Mouse (Mus musculus) cerebellum, adult 9-10 months (tissue): ENCODE data around the gene Setd7.
A peak's percentile ranks its signal among the peaks of the same experiment; 100 is the strongest.
"Not testable (repeated sequence)": the region's sequence is repeated elsewhere in the genome, so short reads cannot be mapped to it uniquely, and the experiment has no call there.

ENCODE experiments used
- DNase-seq: peaks from one replicate; pipeline ENCODE4 v3.0.0; 2022

Setd7 gene

GRCm38 (mm10) chr3:51560511-51561108 lies at the start of gene Setd7:
Gene Setd7, minus strand, starts transcription at chr3:51560879.
- peak; percentile 88 for DNase-seq

GRCm38 (mm10) chr3:51604489-51604888 lies 43.8 kb upstream of the Setd7 start:
- no peak for DNase-seq

DNA sequence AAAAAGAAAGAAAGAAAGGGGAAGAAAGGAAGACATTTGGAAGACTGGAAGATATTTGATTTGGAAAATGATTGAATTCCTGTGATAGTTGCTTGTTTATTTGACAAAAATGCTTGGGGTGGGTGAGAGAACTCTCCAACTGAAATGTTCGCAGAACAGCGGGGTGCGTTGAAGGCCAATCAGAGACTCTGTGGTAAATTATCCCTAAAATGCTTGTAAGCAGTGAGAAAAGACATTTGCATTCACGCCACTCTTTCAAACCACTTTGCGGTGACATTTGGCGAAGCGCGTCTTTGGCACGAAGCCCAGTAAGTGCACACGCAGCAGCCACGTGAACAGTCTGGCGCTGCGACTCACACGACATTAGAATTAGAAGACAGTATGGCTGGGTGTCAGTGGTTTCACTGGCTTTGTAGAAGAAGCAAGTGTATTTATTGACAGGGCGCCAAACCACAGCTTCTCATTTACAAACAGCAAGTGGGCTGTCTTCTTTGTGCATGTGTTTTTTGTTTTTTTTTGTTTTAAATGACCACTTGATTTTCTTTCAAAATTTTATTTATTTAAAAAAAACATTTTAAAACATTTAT lies 43.1 kb upstream of the Setd7 start:
- DNase-seq, result peak; percentile 72

GRCm38 (mm10) chr3:51601461-51601860 lies 40.8 kb upstream of the Setd7 start:
- DNase-seq, result no peak

DNA sequence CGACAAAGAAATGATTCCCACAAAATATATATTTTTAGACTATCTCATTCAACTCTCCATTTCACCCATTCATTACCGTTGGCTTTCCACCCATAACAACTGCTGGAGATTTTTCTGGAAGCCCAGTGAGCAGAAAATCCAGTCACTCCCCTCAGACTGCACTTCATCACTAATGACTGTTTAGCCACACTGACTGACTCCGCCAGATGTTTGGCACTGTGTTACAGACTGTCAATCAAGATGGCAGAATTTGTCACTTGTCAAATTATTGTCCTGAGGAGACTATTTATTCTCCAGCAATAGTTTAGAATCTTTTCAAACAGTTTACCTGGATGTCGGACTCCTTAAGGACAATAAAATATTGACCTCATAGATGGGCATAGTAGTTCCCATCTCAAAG lies 40.0 kb upstream of the Setd7 start:
- no peak for DNase-seq

DNA sequence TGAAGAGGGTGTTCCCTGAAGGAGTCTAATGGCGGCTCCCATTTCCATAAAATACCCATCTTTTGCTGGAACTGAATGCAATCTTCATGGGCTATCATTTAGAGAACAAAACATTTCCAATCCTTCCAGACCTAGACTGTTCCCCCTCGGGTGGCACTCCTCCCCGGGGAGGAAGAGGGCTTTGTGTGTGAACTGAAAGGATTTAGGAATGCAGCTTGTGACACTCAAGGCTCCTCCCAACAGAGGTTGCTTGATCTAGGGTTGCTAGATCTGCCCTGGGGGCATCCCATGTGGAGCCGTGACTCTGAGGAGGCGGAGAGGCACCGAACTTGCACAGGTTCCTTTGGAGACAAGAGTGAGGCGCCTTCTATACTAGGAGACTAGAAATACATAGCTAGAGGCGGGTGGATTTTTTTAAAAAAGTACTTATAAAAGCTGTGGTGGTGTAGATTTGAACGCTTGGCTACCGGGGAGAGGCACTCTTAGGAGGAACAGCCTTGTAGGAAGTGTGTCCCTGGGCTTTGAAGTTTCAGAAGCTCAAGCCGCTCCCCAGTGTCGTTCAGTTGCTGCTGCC lies 38.5 kb upstream of the Setd7 start:
- no peak for DNase-seq

GRCm38 (mm10) chr3:51596538-51596937 lies 35.9 kb upstream of the Setd7 start:
- no peak for DNase-seq

DNA sequence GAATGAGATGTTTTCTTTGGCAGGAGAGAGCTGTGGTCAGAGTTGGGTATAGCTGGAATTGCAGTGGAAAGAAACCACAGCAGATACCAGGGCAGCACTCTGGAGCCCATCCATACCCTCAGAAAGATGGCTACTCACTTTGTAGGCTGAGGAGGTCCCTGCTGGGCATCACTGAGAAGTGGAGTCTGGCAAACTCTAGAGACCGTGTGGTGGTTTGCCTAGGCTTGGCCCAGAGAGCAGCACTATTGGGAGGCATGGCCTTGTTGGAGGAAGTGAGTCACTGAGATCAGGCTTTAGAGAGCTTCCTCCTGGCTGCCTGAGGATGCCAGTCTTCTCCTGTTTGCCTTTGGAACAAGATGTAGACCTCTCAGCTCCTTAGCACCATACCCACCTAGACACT lies 32.8 kb upstream of the Setd7 start:
- no peak for DNase-seq

DNA sequence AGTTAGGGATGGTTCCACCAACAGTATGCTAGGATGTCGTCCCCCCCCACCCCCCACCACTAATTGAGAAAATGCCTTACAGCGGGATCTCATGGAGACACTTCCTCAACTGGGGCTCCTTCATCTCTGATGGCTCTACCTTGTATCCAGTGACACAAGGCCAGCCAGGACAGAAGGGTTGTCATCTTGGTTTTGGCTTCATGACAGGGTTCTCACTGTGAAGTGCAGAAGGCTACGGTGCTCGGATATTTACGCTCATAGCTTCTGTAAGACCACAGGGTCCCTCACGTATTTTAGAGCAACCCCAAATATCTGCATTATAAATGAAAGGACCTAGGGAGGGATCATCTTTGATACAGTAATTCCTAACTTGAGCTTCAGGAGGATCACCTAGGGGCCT lies 30.9 kb upstream of the Setd7 start:
- peak; percentile 35 for DNase-seq

GRCm38 (mm10) chr3:51590207-51590892 lies 29.7 kb upstream of the Setd7 start:
- DNase-seq, result no peak

- no peak for DNase-seq
Measured at GRCm38 (mm10) chr3:51587697-51588262, 27.1 kb upstream of the Setd7 start.

GRCm38 (mm10) chr3:51583574-51584391 lies 23.1 kb upstream of the Setd7 start:
- peak; percentile 82 for DNase-seq

GRCm38 (mm10) chr3:51579243-51579642 lies 18.6 kb upstream of the Setd7 start:
- DNase-seq, result not testable (repeated sequence)

DNA sequence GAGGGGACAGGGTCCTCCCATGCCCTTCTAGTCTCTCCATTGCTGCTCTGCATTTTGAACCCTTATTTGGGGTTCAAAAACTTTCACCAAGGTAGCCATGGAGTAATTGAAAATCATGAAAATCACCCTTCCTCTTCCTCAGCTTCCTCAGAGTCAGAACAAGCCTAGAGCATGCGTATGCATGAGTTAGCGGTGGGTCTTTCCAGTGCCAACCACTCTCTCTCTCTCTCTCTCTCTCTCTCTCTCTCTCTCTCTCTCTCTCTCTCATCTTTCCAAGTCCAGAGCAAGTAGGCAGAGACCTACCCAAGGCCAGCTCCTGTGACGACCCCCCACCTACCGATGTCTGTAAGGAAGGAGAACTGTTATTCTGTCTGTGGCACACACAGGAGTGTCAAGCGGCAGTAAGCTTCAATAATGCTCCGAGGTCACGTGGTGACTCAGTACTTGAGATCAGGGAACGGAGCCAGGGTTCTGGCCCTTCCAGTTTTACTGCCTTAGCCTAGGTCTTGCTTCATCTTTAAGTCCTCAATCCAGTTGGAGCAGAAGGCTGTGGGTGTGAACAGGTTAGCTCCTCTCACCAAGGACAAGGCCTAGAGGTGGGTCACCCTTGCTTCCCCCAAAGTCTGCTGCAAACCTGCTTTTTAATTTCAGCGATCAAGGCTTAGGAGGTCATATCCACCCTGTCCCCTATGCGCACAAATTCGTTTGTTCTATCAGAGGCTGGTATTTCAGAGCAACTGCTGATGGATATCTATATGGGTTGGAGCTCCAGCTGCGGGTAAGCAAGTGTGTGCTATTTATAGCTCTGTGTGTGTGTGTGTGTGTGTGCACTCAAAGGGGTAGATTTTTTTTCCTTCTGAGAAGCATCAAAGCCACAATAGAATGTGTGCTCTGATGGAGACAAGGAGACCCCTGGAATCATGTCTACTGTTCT lies 17.4 kb upstream of the Setd7 start:
- DNase-seq, result no peak

DNA sequence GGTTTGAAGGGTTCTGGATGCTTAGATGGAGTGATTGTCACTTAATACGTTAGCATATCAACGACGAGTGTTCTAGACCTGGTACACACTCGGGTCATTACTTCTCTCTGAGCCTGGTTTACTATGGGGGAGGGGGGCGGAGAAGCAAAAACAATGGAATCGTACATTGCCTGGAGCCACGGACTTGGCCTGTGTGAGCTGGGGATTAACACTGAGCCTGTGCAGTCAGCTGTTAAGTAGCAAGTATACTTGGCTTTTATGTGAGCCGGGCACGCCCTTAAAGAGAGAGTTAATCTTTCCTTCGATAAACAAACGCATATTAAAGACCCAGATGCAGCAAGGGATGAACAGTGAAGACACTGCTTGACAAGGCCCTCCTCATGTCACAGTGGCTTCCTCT lies 16.7 kb upstream of the Setd7 start:
- DNase-seq, result no peak

- DNase-seq, result no peak
Measured at GRCm38 (mm10) chr3:51573915-51574314, 13.2 kb upstream of the Setd7 start.

GRCm38 (mm10) chr3:51570200-51570599 lies 9.5 kb upstream of the Setd7 start:
- DNase-seq, result no peak

DNA sequence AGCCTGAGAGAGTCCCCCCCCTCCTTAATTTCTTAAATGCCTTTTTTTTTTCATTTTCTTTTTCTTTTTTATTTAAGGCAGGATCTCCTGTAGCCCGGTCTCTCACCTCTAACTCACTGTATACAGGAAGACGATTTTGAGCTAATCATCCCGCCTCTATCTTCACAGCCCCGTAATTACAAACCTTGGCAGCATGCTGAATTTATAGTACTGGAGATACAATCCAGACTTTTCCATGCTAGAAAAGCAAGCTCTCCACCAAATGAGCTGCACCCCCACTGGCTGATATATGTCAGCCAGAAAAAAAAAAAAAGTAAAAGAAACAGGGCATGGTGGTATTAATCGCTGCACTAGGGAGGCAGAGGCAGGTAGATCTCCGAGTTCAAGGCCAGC lies 1.3 kb upstream of the Setd7 start:
- no peak for DNase-seq

- DNase-seq, result peak; percentile 79
Measured at GRCm38 (mm10) chr3:51561109-51561992, 672 bp upstream of the Setd7 start.

DNA sequence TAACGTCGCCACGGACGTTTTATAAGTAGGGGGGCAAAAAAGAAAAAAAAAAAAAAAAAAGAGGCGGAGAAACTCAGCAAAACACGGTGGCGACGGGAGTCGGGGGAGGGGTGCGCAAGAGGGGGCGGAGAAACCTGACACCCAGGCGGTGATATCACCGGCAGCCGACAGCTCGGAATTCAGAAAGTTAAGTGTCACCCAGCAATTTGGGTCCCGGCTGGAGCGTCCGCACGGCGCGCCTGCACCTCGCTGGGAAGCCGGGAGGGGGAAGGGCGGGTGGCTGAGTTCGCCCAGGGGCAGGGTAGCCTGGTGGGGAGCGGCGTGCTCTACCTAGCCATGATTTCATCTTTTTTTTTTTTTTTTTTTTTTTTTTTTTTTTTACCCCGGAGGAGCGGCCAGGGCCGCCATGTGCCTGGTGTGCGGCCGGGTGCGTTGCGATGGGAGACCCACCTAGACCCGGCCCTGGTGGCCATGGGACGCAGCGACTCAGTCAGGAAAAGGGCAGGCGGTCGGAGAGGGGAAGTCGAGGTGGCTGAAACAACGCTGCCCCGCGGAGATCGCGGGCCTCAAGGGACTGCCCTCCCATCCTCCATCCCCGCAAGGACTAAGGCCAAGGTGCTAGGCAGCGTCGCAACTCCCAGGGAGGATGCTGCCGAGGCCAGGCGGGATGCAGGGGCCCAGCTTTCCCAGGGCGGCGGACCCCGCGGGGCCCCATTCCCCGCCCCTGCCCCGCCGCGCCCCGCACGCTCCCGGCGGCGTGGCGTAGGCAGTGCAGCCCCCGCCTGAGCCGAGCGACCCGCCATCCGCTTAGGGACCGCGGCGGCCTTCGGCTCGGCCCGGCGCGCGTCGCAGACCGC lies 857 bp downstream of the Setd7 start:
- peak; percentile 87 for DNase-seq
